In genomic region chr1:192072426-192072825, GRCm38 (mm10) we compare ENCODE assay signal across 18 mouse cellular contexts. TPM values are rescaled to one million over a fixed set of nuclear protein-coding genes. Genes with fewer than 3 reads are reported as not detected.
DNase-seq lines count a peak whose midpoint lies in the region; ATAC-seq and TF ChIP-seq lines count a peak whose summit lies in the region.
"Had no signal": no experiment of that assay in that cellular context is flagged by ENCODE, and none has a peak within 500 bp of the region (broad histone marks: within the 10 kb centered on the region; RNA-seq: fewer than 3 reads in every experiment).

No protein-coding gene starts in this region.

- H3K4me3 ChIP-seq in lung, embryonic 14.5 days (ENCODE audit: low read depth, low read length) = no peak overlapping the region
- H3K4me3 ChIP-seq: forebrain, embryonic 12.5 days; heart, embryonic 15.5 days; hindbrain, embryonic 13.5 days; liver, embryonic 15.5 days; midbrain, embryonic 15.5 days; neural tube, embryonic 15.5 days had no signal

- no peak overlapping the region for H3K4me2 ChIP-seq in lung, embryonic 14.5 days
- H3K4me2 ChIP-seq: forebrain, embryonic 12.5 days; heart, embryonic 15.5 days; hindbrain, embryonic 13.5 days; liver, embryonic 15.5 days; midbrain, embryonic 15.5 days; neural tube, embryonic 15.5 days had no signal

- peaks cover 6% of the 10 kb centered on the region for H3K36me3 ChIP-seq in lung, embryonic 14.5 days (ENCODE audit: insufficient read depth)
- H3K36me3 ChIP-seq: forebrain, embryonic 12.5 days; hindbrain, embryonic 13.5 days; midbrain, embryonic 15.5 days; neural tube, embryonic 15.5 days had no signal

- peak; percentile 51 to 56 for DNase-seq in heart, postnatal 10 days
- DNase-seq in heart, postnatal 25 days (ENCODE audit: low spot score) = no peak
- DNase-seq in lung, embryonic 14.5 days = peak; percentile 50
- DNase-seq in lung, postnatal 4 days = no peak
- DNase-seq in fibroblast of lung, adult 2 months (ENCODE audit: low read depth) = peak; percentile 27
- peak; percentile 68 for DNase-seq in skeletal muscle tissue, adult 2 months (ENCODE audit: low read depth, low spot score)
- no peak for DNase-seq in spleen, postnatal 4 days (ENCODE audit: low spot score in 2 of 2)
- DNase-seq: B cell, adult 2 months; cerebellum, adult 2 months; cerebellum, postnatal 36 days; lung, postnatal 10 days; thymus, postnatal 36 days had no signal

- peaks cover 30% of the 10 kb centered on the region for H3K4me1 ChIP-seq in lung, embryonic 14.5 days (ENCODE audit: insufficient read depth)
- H3K4me1 ChIP-seq: midbrain, embryonic 15.5 days had no signal

- intact Hi-C loops in heart, postnatal 10 days (cut with DNase I) = no loop called here
- intact Hi-C loops in heart, postnatal 25 days (cut with DNase I) = no loop called here

- 76% methylated on average over 1 of the region's 1 CpGs for WGBS in lung, embryonic 14.5 days

- no peak for ATAC-seq in lung, embryonic 14.5 days (ENCODE audit: insufficient read depth)
- ATAC-seq: midbrain, embryonic 15.5 days had no signal

- H3K9ac ChIP-seq in lung, embryonic 14.5 days = no peak overlapping the region
- H3K9ac ChIP-seq: forebrain, embryonic 12.5 days; heart, embryonic 15.5 days; hindbrain, embryonic 13.5 days; liver, embryonic 15.5 days; midbrain, embryonic 15.5 days; neural tube, embryonic 15.5 days had no signal

- no peaks in the 10 kb centered on the region for H3K27me3 ChIP-seq in lung, embryonic 14.5 days (ENCODE audit: insufficient read depth, low read length)
- H3K27me3 ChIP-seq: heart, embryonic 15.5 days; hindbrain, embryonic 13.5 days; liver, embryonic 15.5 days; midbrain, embryonic 15.5 days; neural tube, embryonic 15.5 days had no signal

- no peaks in the 10 kb centered on the region for H3K9me3 ChIP-seq in lung, embryonic 14.5 days (ENCODE audit: low read depth, low read length)
- H3K9me3 ChIP-seq: forebrain, embryonic 12.5 days; heart, embryonic 15.5 days; hindbrain, embryonic 13.5 days; liver, embryonic 15.5 days; midbrain, embryonic 15.5 days; neural tube, embryonic 15.5 days had no signal

- no peak overlapping the region for H3K27ac ChIP-seq in lung, embryonic 14.5 days (ENCODE audit: low read depth)
- H3K27ac ChIP-seq: forebrain, embryonic 12.5 days; heart, embryonic 15.5 days; hindbrain, embryonic 13.5 days; liver, embryonic 15.5 days; midbrain, embryonic 15.5 days; neural tube, embryonic 15.5 days had no signal

- no peak for TF ChIP-seq CTCF in lung, embryonic 14.5 days (IDR thresholded peaks at IDR 0.05; ENCODE audit: low read depth)

RNA-seq across cellular contexts. Expression of gene Traf5, which starts 19.9 kb away (rescaled TPM):
- total RNA-seq in heart, postnatal 10 days (2021) = 10 to 100 TPM in 1 of 2 experiments, 1 to 10 TPM in 1; 8.6 to 11.7 TPM
- total RNA-seq in heart, postnatal 25 days (2021) = 1 to 10 TPM; 7.0 to 7.5 TPM
- 20.1 and 22.8 TPM in 2 replicates for polyA plus RNA-seq in lung, embryonic 14.5 days (2014; fragmentation: Nextera tagmentation; extraction: Ambion mirVana)

Comparison
In these comparisons a context has a peak if more than half of its experiments do, and no peak if none do; other contexts are left out.
1. DNase-seq: peak in heart, postnatal 10 days (2 of 2), lung, embryonic 14.5 days (single experiment), fibroblast of lung, adult 2 months (single experiment) and skeletal muscle tissue, adult 2 months (single experiment); none in heart, postnatal 25 days (single experiment), lung, postnatal 4 days (0 of 2) and spleen, postnatal 4 days (0 of 2).